Mouse (Mus musculus): ENCODE data around the gene Sec61b. TPM values are rescaled to one million over a fixed set of nuclear protein-coding genes. Genes with fewer than 3 reads are reported as not detected.

The Sec61b gene
- polyA plus RNA-seq, 1 experiment = 260 TPM

DNA sequence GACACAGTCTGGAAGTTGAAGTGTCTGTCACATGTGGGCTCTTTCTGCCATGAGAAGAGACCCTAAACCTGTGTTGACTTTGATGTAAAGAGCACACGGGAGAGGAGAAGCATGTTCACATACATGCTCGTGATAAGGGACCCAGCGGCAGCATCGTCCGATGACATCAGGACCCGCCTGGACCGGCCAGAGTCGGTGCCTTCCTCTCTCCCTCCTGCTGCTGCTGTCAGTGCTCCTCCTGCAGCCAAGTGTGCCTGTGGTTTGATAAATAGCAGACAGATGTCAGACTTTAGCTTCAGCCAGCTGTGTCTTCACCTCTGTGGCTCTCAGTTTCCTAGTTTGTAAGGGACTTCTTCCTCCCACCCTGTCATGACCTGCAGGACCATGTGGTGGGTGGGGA is 19.0 kb downstream of the Sec61b start:
- Histone ChIP-seq H3K4me1 (ENCODE audit: control insufficient read depth, insufficient read depth, low read length) (no peaks in the 10 kb centered on the region; the same call in 1 of the 2 replicates), H3K27ac (ENCODE audit: control insufficient read depth, insufficient read depth, low read depth, low read length, poor library complexity) (no peak overlapping the region), H3K4me3 (replicated peaks; ENCODE audit: control insufficient read depth, low read depth, low read length) (no peak overlapping the region)
- 75% methylated on average over 8 of the region's 8 CpGs for WGBS
- TF ChIP-seq POLR2A (IDR thresholded peaks at IDR 0.05; ENCODE audit: borderline replicate concordance, control insufficient read depth, low read depth, low read length) (no peak), CTCF (IDR thresholded peaks at IDR 0.05; ENCODE audit: control insufficient read depth, insufficient read depth, low read length) (no peak)

DNA sequence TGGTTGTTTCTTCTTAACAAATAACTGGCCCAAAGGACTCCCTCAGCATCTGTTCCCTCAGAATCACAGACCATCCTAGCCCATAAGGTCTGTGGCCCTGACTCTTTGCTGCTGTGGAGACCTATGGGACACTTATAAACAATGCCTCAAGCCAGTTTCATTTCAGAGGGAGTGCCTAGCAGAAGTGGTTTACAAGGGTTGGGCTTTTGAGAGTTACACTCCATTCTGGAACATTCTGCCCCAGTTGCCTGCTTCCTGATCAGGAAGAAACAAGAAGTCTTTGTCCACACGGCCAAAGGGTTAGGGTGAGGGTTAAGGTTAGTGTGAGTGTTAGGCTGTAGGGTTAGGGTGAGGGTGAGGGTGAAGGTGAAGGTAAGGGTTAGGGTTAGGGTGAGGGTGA is 19.7 kb downstream of the Sec61b start:
- TF ChIP-seq POLR2A (IDR thresholded peaks at IDR 0.05; ENCODE audit: borderline replicate concordance, control insufficient read depth, low read depth, low read length) (no peak), CTCF (IDR thresholded peaks at IDR 0.05; ENCODE audit: control insufficient read depth, insufficient read depth, low read length) (no peak)
- no peaks in the 10 kb centered on the region; the same call in 1 of the 2 replicates for H3K4me1 ChIP-seq (ENCODE audit: control insufficient read depth, insufficient read depth, low read length)
- H3K4me3 ChIP-seq (replicated peaks; ENCODE audit: control insufficient read depth, low read depth, low read length) = no peak overlapping the region
- WGBS = 33% methylated on average over 1 of the region's 1 CpGs
- H3K27ac ChIP-seq (ENCODE audit: control insufficient read depth, insufficient read depth, low read depth, low read length, poor library complexity) = no peak overlapping the region

DNA sequence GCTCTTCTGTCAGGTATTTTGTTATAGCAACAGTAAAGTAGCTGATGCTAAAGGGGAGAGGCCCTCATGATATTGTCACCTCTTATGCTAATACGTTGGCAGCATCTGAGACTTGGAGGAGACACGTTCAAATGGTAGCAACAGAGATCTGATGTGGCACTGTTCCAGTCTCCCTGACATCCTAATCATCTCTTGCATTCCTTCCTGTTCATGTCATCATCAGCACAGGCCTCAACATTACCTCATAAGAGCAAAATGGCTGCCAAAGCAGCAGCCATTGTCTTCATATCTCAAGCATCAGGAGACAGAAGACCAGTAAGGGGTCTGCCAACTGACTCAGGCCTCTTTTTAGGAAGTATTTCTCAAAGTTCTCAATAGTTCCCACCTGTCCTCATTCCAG is 20.2 kb downstream of the Sec61b start:
- WGBS = 42% methylated on average over 2 of the region's 2 CpGs
- Histone ChIP-seq H3K27ac (ENCODE audit: control insufficient read depth, insufficient read depth, low read depth, low read length, poor library complexity) (no peak overlapping the region), H3K4me1 (ENCODE audit: control insufficient read depth, insufficient read depth, low read length) (no peaks in the 10 kb centered on the region; the same call in 1 of the 2 replicates), H3K4me3 (replicated peaks; ENCODE audit: control insufficient read depth, low read depth, low read length) (no peak overlapping the region)
- TF ChIP-seq POLR2A (IDR thresholded peaks at IDR 0.05; ENCODE audit: borderline replicate concordance, control insufficient read depth, low read depth, low read length) (no peak), CTCF (IDR thresholded peaks at IDR 0.05; ENCODE audit: control insufficient read depth, insufficient read depth, low read length) (no peak)

DNA sequence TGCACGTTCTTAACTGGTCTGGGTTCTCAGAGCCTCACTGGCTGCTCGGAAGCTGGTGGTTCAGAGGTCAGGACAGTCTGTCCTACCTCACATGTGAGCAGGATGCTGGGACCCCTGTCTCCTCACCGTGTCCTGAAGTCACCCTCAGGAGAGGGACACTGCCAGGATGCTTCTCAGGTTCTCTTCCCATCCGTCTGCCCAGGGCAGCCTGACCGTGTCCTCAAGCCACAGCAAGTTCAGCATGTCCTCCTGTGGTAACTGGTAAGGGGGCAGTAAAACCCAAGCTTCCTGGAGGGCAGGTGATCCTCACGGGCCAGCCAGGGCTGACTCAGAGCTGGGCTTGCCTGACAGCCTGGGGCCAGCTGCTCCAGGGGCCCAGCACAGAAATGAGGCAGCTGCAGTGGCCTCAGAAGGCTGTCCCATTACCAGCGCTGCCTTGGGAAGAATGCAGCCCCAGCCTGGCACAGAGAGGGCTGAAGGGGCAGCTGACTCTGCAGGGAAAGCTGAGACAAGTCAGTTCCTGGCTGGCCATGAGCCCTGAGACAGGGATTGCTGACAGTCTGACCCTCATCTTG is 23.4 kb downstream of the Sec61b start:
- Histone ChIP-seq H3K4me1 (ENCODE audit: control insufficient read depth, insufficient read depth, low read length) (no peaks in the 10 kb centered on the region; the same call in 1 of the 2 replicates), H3K27ac (ENCODE audit: control insufficient read depth, insufficient read depth, low read depth, low read length, poor library complexity) (no peak overlapping the region), H3K4me3 (replicated peaks; ENCODE audit: control insufficient read depth, low read depth, low read length) (no peak overlapping the region)
- 47% methylated on average over 7 of the region's 7 CpGs for WGBS
- TF ChIP-seq CTCF (IDR thresholded peaks at IDR 0.05; ENCODE audit: control insufficient read depth, insufficient read depth, low read length) = no peak
- no peak for TF ChIP-seq POLR2A (IDR thresholded peaks at IDR 0.05; ENCODE audit: borderline replicate concordance, control insufficient read depth, low read depth, low read length)

DNA sequence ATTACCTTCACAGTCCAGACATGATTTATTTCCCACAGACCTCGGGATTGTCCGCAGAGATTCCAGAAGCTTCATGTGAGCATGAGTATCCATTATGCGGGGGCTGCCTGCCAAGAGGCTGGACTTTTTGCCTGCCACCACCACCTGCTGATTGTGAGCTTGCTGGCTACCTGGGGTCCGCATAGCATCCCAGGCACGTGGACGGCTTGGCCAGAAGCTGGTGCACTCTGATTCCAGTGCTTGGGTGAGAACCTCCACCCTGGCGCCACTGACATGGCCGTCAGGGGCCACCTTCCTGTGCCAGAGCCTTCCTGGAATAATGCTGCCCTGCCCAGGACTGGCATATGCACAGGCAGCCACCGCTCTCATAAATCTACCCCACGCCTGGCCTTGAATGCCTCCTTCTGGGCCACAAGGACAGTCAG is 24.7 kb downstream of the Sec61b start:
- no peaks in the 10 kb centered on the region; the same call in 1 of the 2 replicates for H3K4me1 ChIP-seq (ENCODE audit: control insufficient read depth, insufficient read depth, low read length)
- no peak for TF ChIP-seq CTCF (IDR thresholded peaks at IDR 0.05; ENCODE audit: control insufficient read depth, insufficient read depth, low read length)
- no peak for TF ChIP-seq POLR2A (IDR thresholded peaks at IDR 0.05; ENCODE audit: borderline replicate concordance, control insufficient read depth, low read depth, low read length)
- WGBS = 83% methylated on average over 10 of the region's 10 CpGs
- no peak overlapping the region for H3K27ac ChIP-seq (ENCODE audit: control insufficient read depth, insufficient read depth, low read depth, low read length, poor library complexity)
- H3K4me3 ChIP-seq (replicated peaks; ENCODE audit: control insufficient read depth, low read depth, low read length) = no peak overlapping the region

DNA sequence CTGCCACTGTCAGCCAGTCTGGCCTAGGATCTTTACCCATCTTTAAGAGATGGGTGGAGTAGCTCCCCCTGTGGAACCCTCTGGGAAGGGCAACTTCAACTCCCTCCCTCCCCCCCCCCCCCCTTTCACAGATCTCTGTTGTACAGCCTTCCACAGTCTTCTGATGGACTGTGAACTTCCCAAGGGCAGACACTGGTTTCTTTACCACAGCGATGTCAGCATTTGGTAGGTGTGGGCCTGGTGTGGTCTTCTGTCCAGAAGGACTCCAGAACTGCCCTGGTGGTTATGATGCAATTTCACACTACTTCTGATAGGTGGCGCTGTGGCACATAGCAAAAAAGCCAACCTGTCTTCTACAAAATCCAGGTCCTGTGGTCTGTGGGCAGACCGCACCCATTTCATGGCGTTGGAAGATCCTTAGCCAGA is 28.1 kb downstream of the Sec61b start:
- Histone ChIP-seq H3K4me3 (replicated peaks; ENCODE audit: control insufficient read depth, low read depth, low read length) (no peak overlapping the region), H3K27ac (ENCODE audit: control insufficient read depth, insufficient read depth, low read depth, low read length, poor library complexity) (no peak overlapping the region), H3K4me1 (ENCODE audit: control insufficient read depth, insufficient read depth, low read length) (no peaks in the 10 kb centered on the region)
- 14% methylated on average over 4 of the region's 4 CpGs for WGBS
- TF ChIP-seq POLR2A (IDR thresholded peaks at IDR 0.05; ENCODE audit: borderline replicate concordance, control insufficient read depth, low read depth, low read length) = no peak
- TF ChIP-seq CTCF (IDR thresholded peaks at IDR 0.05; ENCODE audit: control insufficient read depth, insufficient read depth, low read length) = peak; percentile 64

DNA sequence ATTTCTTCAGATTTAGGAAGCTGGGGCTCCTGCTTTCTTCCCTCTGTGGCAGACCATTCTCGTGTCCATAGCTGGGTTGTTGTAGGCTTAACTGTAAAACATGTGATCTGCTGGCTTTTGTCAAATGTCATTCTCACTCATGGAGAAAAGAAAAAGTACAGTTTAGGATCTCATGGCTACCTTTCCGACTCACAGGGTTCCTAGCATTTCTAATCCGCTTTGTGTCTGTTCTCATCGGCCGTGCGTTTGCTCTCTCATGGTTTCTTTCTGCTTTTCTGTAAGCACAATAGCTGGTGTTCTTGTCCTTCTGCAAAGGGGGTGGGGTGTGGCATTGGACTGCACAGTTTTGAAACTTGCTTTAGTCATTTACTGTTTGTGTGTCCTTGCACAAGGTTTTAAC is 28.6 kb downstream of the Sec61b start:
- WGBS = 70% methylated on average over 6 of the region's 6 CpGs
- no peaks in the 10 kb centered on the region for H3K4me1 ChIP-seq (ENCODE audit: control insufficient read depth, insufficient read depth, low read length)
- H3K27ac ChIP-seq (ENCODE audit: control insufficient read depth, insufficient read depth, low read depth, low read length, poor library complexity) = no peak overlapping the region
- TF ChIP-seq CTCF (IDR thresholded peaks at IDR 0.05; ENCODE audit: control insufficient read depth, insufficient read depth, low read length) (no peak), POLR2A (IDR thresholded peaks at IDR 0.05; ENCODE audit: borderline replicate concordance, control insufficient read depth, low read depth, low read length) (no peak)
- H3K4me3 ChIP-seq (replicated peaks; ENCODE audit: control insufficient read depth, low read depth, low read length) = no peak overlapping the region

DNA sequence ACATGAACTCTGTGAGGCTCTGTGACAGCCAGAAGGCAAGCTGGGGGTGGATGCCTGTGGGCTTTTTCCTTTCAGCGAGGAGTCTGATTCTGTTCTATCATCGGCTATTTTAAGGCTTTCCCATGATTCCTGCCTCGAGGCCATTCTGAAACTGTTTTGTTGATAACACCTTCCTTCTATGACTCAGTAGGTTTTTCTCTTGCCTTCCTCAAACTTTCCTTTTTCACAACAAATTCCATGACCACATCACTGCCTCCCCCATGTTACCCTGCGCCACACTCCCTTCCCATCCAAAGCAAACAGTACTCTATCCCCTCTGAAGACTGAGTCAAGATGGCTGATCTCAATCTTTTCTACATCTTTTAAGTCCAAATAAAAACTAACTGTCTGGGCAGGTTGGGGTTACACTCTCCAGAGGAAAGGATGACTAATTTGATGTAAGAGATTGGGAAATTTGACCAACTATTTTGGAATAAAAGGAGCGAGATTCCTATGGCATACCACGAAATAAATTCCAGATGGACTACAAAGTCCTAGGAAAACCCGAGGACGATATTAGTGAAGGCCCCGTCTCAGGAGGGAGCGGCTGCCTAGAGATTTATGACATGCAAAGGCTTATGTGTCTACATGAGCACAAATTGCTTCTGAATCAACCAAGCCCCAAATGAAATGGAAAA is 30.5 kb downstream of the Sec61b start:
- TF ChIP-seq POLR2A (IDR thresholded peaks at IDR 0.05; ENCODE audit: borderline replicate concordance, control insufficient read depth, low read depth, low read length) = no peak
- TF ChIP-seq CTCF (IDR thresholded peaks at IDR 0.05; ENCODE audit: control insufficient read depth, insufficient read depth, low read length) = no peak
- Histone ChIP-seq H3K4me3 (replicated peaks; ENCODE audit: control insufficient read depth, low read depth, low read length) (no peak overlapping the region), H3K4me1 (ENCODE audit: control insufficient read depth, insufficient read depth, low read length) (no peaks in the 10 kb centered on the region), H3K27ac (ENCODE audit: control insufficient read depth, insufficient read depth, low read depth, low read length, poor library complexity) (no peak overlapping the region)
- 75% methylated on average over 10 of the region's 10 CpGs for WGBS

Measured in bone marrow, adult 2 months (tissue).